Mouse (Mus musculus) inflammation-experienced regulatory T-cells, adult 6 months (primary cell): ENCODE results near the gene Gp9. TPM values are rescaled to one million over a fixed set of nuclear protein-coding genes. Genes with fewer than 3 reads are reported as not detected.

ENCODE experiments used
- ATAC-seq: one replicate; pipeline ENCODE4 v1.8.0; 2017
- polyA plus RNA-seq, 3 experiments: library from polyadenylated mRNA; unstranded; fragments of 100-300 nt; shearing (Covaris generic); gene quantifications; one replicate each; pipeline ENCODE4 v1.2.1; 2017

Gene Gp9
- polyA plus RNA-seq = under 1 TPM in 1 of 3 experiments, not detected in 2; 0.41 TPM

GRCm38 (mm10) chr6:87777842-87778241 lies at the start of gene Gp9:
TSS of gene Gp9 (plus strand) at chr6:87778072.
- ATAC-seq = no peak

GRCm38 (mm10) chr6:87728102-87728501 lies 49.8 kb upstream of the Gp9 start:
- no peak for ATAC-seq

- ATAC-seq = no peak
Measured at GRCm38 (mm10) chr6:87730141-87730540, 47.7 kb upstream of the Gp9 start.

GRCm38 (mm10) chr6:87730591-87731462 lies 47.0 kb upstream of the Gp9 start, which contains the start of gene Efcc1:
TSS of gene Efcc1 (plus strand) at chr6:87730869.
- ATAC-seq = no peak

- ATAC-seq = no peak
Measured at GRCm38 (mm10) chr6:87731463-87732095, 46.3 kb upstream of the Gp9 start.

- ATAC-seq = no peak
Measured at GRCm38 (mm10) chr6:87732151-87733011, 45.5 kb upstream of the Gp9 start.

GRCm38 (mm10) chr6:87733131-87733930 lies 44.5 kb upstream of the Gp9 start:
- ATAC-seq = no peak

GRCm38 (mm10) chr6:87734136-87734535 lies 43.7 kb upstream of the Gp9 start:
- no peak for ATAC-seq

GRCm38 (mm10) chr6:87736923-87737322 lies 40.9 kb upstream of the Gp9 start:
- ATAC-seq = no peak

- no peak for ATAC-seq
Measured at GRCm38 (mm10) chr6:87737921-87738626, 39.8 kb upstream of the Gp9 start.

GRCm38 (mm10) chr6:87739898-87740297 lies 38.0 kb upstream of the Gp9 start:
- no peak for ATAC-seq

- no peak for ATAC-seq
Measured at GRCm38 (mm10) chr6:87740496-87740895, 37.4 kb upstream of the Gp9 start.

- peak; percentile 50 for ATAC-seq
Measured at GRCm38 (mm10) chr6:87741978-87742377, 35.9 kb upstream of the Gp9 start.

- ATAC-seq = no peak
Measured at GRCm38 (mm10) chr6:87742804-87743203, 35.1 kb upstream of the Gp9 start.

- no peak for ATAC-seq
Measured at GRCm38 (mm10) chr6:87743281-87743680, 34.6 kb upstream of the Gp9 start.

GRCm38 (mm10) chr6:87744632-87745031 lies 33.2 kb upstream of the Gp9 start:
- ATAC-seq = no peak

- ATAC-seq = no peak
Measured at GRCm38 (mm10) chr6:87745301-87745700, 32.6 kb upstream of the Gp9 start.

GRCm38 (mm10) chr6:87746059-87746458 lies 31.8 kb upstream of the Gp9 start:
- no peak for ATAC-seq

GRCm38 (mm10) chr6:87746849-87747248 lies 31.0 kb upstream of the Gp9 start:
- no peak for ATAC-seq

GRCm38 (mm10) chr6:87748078-87748477 lies 29.8 kb upstream of the Gp9 start:
- ATAC-seq = no peak

GRCm38 (mm10) chr6:87748531-87748930 lies 29.3 kb upstream of the Gp9 start:
- ATAC-seq = no peak
